Mouse (Mus musculus): ENCODE results near the gene Klhl22. TPM values are rescaled to one million over a fixed set of nuclear protein-coding genes. Genes with fewer than 3 reads are reported as not detected.

Gene Klhl22
- total RNA-seq, 2 experiments from 2014 or later = 6.9 to 7.0 TPM

- ATAC-seq (ENCODE audit: poor library complexity, severe bottlenecking) = no peak
These were observed 72.4 kb downstream of the Klhl22 start for GRCm38 (mm10) chr16:17831781-17832180.

DNA sequence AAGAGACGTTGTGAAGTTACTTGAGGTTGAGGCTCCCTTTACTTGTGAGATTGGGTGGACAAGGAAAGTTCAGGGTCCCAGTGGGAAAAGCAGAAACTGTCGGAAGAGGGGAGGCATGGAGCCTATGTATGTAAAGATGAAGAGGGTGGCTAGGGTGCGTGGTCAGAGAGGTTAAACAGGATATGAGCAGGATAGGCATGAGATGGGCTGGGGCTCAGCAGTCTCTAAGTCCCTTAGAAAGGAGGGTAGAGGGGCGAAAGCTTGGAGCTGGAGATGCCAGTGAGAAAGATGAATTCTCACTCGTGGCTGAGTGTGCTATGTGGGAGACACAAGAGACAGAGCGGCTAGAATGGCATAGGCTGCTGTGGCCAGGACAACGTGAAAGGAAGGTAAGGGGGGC is 73.4 kb downstream of the Klhl22 start, which contains the start of gene B830017H08Rik:
TSS of gene B830017H08Rik (plus strand) at position 301 of the 400 bp plus-strand sequence.
- ATAC-seq (ENCODE audit: poor library complexity, severe bottlenecking) = no peak

- no peak for ATAC-seq (ENCODE audit: poor library complexity, severe bottlenecking)
These were observed 73.9 kb downstream of the Klhl22 start for GRCm38 (mm10) chr16:17833321-17833680.

DNA sequence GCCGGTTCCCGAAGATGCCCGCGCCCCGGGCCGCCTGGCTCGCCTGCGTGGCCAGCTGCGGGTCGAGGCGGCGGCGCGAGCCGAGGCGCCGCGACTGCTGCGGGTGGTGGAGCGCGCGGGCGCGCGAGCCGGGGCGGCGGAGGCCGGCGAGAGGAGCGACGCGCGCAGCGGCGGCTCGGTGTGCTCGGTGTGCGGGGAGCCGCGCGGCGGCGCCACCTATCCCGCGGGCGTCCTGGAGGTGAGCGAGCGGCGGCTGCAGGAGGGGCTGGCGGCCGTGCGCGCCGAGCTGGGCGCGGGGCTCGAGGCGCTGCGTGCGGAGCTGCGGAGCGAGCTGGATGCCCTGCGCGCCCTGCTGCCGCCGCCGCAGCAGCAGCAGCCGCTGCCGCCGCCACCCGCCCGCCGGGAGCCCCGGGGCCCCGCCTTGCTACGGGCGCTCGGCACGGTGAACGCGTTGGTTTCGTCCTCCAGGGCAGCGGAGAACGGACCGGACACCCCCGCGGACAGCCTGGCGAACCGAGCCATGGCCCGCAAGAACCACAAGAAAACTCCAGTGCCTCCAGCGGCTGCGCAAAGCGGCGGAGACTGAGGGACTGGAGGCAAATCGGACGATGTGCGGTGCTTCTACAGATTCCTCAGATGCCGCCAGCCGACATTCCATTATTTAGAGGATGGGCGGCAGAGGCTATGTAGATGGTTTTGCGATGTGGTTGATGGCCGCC is 74.4 kb downstream of the Klhl22 start:
- ATAC-seq (ENCODE audit: poor library complexity, severe bottlenecking) = no peak

- no peak for ATAC-seq (ENCODE audit: poor library complexity, severe bottlenecking)
These were observed 75.1 kb downstream of the Klhl22 start for GRCm38 (mm10) chr16:17834543-17834942.

GRCm38 (mm10) chr16:17835481-17835880 is 76.1 kb downstream of the Klhl22 start:
- ATAC-seq (ENCODE audit: poor library complexity, severe bottlenecking) = no peak

GRCm38 (mm10) chr16:17838051-17838450 is 78.6 kb downstream of the Klhl22 start, which contains the start of gene Car15:
Car15 (minus strand) TSS chr16:17838364.
- no peak for ATAC-seq (ENCODE audit: poor library complexity, severe bottlenecking)

DNA sequence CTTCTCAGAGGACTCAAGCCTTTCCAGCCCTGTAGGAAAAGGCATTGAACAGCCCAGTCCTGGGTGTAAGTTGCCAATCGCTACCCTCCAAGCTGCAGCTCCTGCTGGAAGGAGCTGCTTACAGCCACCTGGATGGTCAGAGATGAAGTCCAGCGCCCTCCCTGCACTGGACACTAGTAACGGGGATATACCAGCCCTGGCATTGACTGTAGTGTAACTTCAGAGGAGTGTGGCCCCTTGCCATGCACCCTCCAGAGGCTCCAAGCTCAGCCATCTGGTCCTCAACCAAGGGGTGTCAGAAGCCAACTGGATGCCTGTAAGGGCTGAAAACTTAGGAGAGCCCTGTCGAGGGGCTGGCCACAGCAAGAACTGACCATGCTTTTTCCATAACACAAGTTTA is 80.6 kb downstream of the Klhl22 start:
- no peak for ATAC-seq (ENCODE audit: poor library complexity, severe bottlenecking)

- ATAC-seq (ENCODE audit: poor library complexity, severe bottlenecking) = no peak
These were observed 83.0 kb downstream of the Klhl22 start for GRCm38 (mm10) chr16:17842437-17842836.

Other genes with a start within 250 kb of the Klhl22 start
- gene Thap7, start 228.5 kb upstream of the Klhl22 start, total RNA-seq (2015) = 8.9 and 14.9 TPM in 2 replicates
- 19.1 and 29.2 TPM in 2 replicates for gene Thap7, start 228.5 kb upstream of the Klhl22 start, total RNA-seq (2017)
- gene Lrrc74b, start 198.4 kb upstream of the Klhl22 start, total RNA-seq (2015) = not detected in 2 replicates
- not detected in 2 replicates for gene Lrrc74b, start 198.4 kb upstream of the Klhl22 start, total RNA-seq (2017)
- not detected in 2 replicates for gene P2rx6, start 197.7 kb upstream of the Klhl22 start, total RNA-seq (2015)
- gene P2rx6, start 197.7 kb upstream of the Klhl22 start, total RNA-seq (2017) = not detected in 2 replicates
- gene Slc7a4, start 176.4 kb upstream of the Klhl22 start, total RNA-seq (2015) = not detected in 2 replicates
- gene Slc7a4, start 176.4 kb upstream of the Klhl22 start, total RNA-seq (2017) = 0.40 TPM in 1 of 2 replicates, not detected in the other
- gene Smpd4, start 140.3 kb upstream of the Klhl22 start, total RNA-seq (2015) = 35.2 and 35.7 TPM in 2 replicates
- 27.0 and 31.0 TPM in 2 replicates for gene Smpd4, start 140.3 kb upstream of the Klhl22 start, total RNA-seq (2017)
- gene Ccdc74a, start 113.1 kb upstream of the Klhl22 start, total RNA-seq (2015) = 0.36 TPM in 1 of 2 replicates, not detected in the other
- not detected in 2 replicates for gene Ccdc74a, start 113.1 kb upstream of the Klhl22 start, total RNA-seq (2017)
- 61.4 and 67.1 TPM in 2 replicates for gene Med15, start 26.7 kb upstream of the Klhl22 start, total RNA-seq (2015)
- gene Med15, start 26.7 kb upstream of the Klhl22 start, total RNA-seq (2017) = 28.6 and 49.3 TPM in 2 replicates
- 0.07 TPM in 1 of 2 replicates, not detected in the other for gene Scarf2, start 37.7 kb downstream of the Klhl22 start, total RNA-seq (2015)
- not detected in 2 replicates for gene Scarf2, start 37.7 kb downstream of the Klhl22 start, total RNA-seq (2017)
- not detected in 2 replicates for gene B830017H08Rik, start 73.5 kb downstream of the Klhl22 start, total RNA-seq (2015)
- not detected in 2 replicates for gene B830017H08Rik, start 73.5 kb downstream of the Klhl22 start, total RNA-seq (2017)
- 4.1 and 6.1 TPM in 2 replicates for gene Car15, start 78.7 kb downstream of the Klhl22 start, total RNA-seq (2015)
- gene Car15, start 78.7 kb downstream of the Klhl22 start, total RNA-seq (2017) = 1.7 and 2.3 TPM in 2 replicates
- gene Gm20518, start 132.1 kb downstream of the Klhl22 start, total RNA-seq (2015) = 0.27 and 0.96 TPM in 2 replicates
- gene Gm20518, start 132.1 kb downstream of the Klhl22 start, total RNA-seq (2017) = 0.04 and 0.37 TPM in 2 replicates
- gene Tssk1, start 134.6 kb downstream of the Klhl22 start, total RNA-seq (2015) = not detected in 2 replicates
- gene Tssk1, start 134.6 kb downstream of the Klhl22 start, total RNA-seq (2017) = not detected in 2 replicates
- 16.1 and 20.5 TPM in 2 replicates for gene Dgcr2, start 138.9 kb downstream of the Klhl22 start, total RNA-seq (2015)
- gene Dgcr2, start 138.9 kb downstream of the Klhl22 start, total RNA-seq (2017) = 32.9 and 35.6 TPM in 2 replicates
- not detected in 2 replicates for gene Tssk2, start 139.0 kb downstream of the Klhl22 start, total RNA-seq (2015)
- gene Tssk2, start 139.0 kb downstream of the Klhl22 start, total RNA-seq (2017) = not detected in 2 replicates
- gene Ess2, start 151.7 kb downstream of the Klhl22 start, total RNA-seq (2015) = 8.9 and 10.3 TPM in 2 replicates
- gene Ess2, start 151.7 kb downstream of the Klhl22 start, total RNA-seq (2017) = 14.5 and 17.7 TPM in 2 replicates
- gene Gsc2, start 155.4 kb downstream of the Klhl22 start, total RNA-seq (2015) = not detected in 2 replicates
- gene Gsc2, start 155.4 kb downstream of the Klhl22 start, total RNA-seq (2017) = not detected in 2 replicates
- gene Slc25a1, start 168.6 kb downstream of the Klhl22 start, total RNA-seq (2015) = 7.6 and 11.2 TPM in 2 replicates
- 16.1 and 24.1 TPM in 2 replicates for gene Slc25a1, start 168.6 kb downstream of the Klhl22 start, total RNA-seq (2017)
- not detected in 2 replicates for gene Vpreb2, start 220.8 kb downstream of the Klhl22 start, total RNA-seq (2015)
- gene Vpreb2, start 220.8 kb downstream of the Klhl22 start, total RNA-seq (2017) = not detected in 2 replicates

Measured in megakaryocyte, adult 5-6 weeks (primary cell).